Mouse (Mus musculus) cerebellum, postnatal 4 days (tissue): Measurements from ENCODE around the gene Hddc2.
"Not testable (repeated sequence)": the region's sequence is repeated elsewhere in the genome, so short reads cannot be mapped to it uniquely, and the experiment has no call there.

Experiments used
- DNase-seq, 2 experiments: peaks; one replicate each; pipeline ENCODE4 v3.0.0; 2022; ENCODE audit warnings: low spot score in 2 of 2, mixed read lengths in 1 of 2

Gene Hddc2

DNA sequence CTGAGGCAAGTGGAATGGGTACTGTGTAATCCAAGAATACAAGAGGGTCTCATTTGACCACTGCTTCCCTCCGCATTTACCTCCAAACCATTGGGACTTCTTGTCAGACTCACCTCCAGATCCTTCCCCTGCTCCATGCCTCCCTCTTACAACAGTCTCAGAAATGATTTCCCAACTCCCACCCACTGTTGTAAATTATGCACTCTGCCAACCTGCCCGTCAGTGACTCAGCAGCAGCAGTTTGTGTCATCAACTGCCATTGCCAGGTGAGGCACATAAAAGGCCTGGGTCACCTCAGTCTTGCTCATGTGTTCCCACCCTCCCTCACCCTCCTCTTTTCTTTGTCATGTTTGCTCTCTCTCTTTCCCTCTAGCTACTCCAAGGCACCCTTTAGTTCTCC is 41.0 kb downstream of the Hddc2 start:
- no peak for DNase-seq

DNA sequence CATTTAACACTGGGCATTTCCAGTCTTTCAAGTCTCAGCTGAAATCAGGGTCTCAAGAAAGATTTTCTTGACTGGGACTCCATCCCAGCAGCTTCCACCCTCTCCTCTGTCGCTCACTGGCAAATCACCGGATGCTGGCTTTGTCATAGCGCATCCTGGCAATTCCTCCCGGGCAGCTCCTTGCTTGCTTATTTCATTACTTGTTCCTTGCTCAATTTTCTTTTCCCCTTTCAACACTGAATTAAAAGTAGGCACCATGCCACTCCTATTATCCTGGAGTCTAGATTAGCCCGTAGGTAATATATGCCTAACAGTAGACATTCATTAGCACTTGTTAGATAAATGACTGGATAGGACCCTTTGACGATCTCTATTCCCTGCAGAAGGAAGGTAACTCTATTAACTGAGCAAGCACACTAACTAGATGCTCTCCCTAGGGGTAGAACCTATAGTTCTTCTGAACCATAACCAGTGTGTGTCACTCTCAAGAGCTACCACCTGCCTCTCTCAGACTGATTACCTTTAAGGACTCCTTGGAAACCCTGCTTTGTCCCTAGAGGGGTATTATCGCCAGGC is 41.8 kb downstream of the Hddc2 start:
- no peak for DNase-seq

DNA sequence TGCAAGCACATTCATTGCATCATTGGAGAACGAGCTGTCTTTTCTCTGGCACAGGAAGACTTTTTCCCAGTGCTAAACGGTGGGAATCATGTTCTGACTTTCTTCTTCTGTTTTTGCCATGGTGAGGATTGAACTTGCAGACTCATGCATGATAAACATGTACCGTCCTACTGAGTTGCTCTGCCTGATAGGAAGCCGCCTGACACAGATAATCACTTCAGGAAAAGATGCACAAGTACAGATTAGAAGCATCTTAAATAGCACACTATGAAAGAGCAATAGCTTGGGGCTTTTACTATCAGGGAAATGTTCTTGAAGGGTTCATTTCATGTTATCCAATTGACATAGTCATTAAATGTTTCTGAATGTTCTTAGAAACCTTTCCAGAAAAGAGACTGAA is 46.6 kb downstream of the Hddc2 start:
- no peak for DNase-seq

DNA sequence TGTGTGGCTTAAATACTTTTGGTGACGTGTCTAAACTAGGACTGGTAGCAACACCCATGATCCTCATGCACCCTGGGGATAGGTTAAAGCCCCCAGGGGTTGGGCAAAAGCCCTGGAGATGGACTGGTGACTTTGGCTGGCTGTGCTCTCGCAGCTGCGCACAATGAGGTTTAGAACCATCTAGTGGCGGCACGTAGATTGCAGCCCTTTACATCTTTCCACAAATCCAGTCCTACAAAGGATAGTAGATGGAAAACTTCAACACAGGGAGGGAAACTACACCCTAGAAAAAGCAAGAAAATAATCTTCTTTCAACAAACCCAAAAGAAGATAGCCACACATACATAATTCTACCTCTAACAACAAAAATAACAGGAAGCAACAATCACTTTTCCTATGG is 57.0 kb downstream of the Hddc2 start:
- DNase-seq = not testable (repeated sequence)
